In the genomic region with DNA sequence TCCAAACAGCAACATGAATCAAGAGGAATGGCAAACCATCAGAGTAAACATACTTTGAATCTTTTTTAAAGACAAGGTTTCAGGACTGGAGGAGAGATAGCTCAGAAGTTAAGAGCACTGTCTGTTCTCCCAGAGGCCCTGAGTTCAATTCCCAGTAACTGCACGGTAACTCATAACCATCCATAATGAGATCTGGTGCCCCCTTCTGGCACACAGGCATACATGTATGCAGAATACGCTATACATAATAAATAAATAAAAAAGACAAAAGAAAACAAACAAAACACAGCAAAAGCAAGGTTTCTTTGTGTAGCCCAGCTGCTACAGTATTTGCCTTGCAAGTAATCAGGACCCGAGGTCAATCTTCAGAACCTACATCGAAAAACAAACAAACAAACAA, we compare ENCODE assay signal across 1 mouse cellular context.
TF ChIP-seq lines count a peak whose summit lies in the region.

No protein-coding gene starts in this region.

TF ChIP-seq in MEL, 35 proteins besides CTCF, POLR2A, EP300 and RAD21 (continued from another document):
- no peak for TF ChIP-seq CHD2 (IDR thresholded peaks at IDR 0.05; ENCODE audit: low read length)
- TF ChIP-seq E2F4 (IDR thresholded peaks at IDR 0.05; ENCODE audit: borderline replicate concordance, low read depth, low read length) = no peak
- no peak for TF ChIP-seq POLR2AphosphoS5 (IDR thresholded peaks at IDR 0.05; ENCODE audit: borderline replicate concordance, low read depth, low read length)
- TF ChIP-seq SMC3 (IDR thresholded peaks at IDR 0.05; ENCODE audit: low read depth, low read length) = peak; percentile 61
- peak; percentile 8; the same call in 1 of the 2 replicates for TF ChIP-seq ZC3H11A (IDR thresholded peaks at IDR 0.05; ENCODE audit: low read depth, low read length)
- no peak for TF ChIP-seq USF1 (IDR thresholded peaks at IDR 0.05; ENCODE audit: low read depth, low read length)
- no peak for TF ChIP-seq USF2 (IDR thresholded peaks at IDR 0.05; ENCODE audit: borderline replicate concordance in 1 of 2, insufficient read depth in 1 of 2, low read depth in 1 of 2, low read length in 2 of 2)
- TF ChIP-seq POLR2AphosphoS2 (IDR thresholded peaks at IDR 0.05; ENCODE audit: low read length) = no peak
- no peak for TF ChIP-seq GATA1 (IDR thresholded peaks at IDR 0.05; ENCODE audit: low read depth, low read length)
- no peak for TF ChIP-seq MYB (IDR thresholded peaks at IDR 0.05; ENCODE audit: low read depth, low read length)
